8 mouse cellular contexts compared by ENCODE assay signal in genomic region chrX:167381583-167382046, GRCm38 (mm10). TPM values are rescaled to one million over a fixed set of nuclear protein-coding genes. Genes with fewer than 3 reads are reported as not detected.
DNase-seq lines count a peak whose midpoint lies in the region; TF ChIP-seq lines count a peak whose summit lies in the region.

No protein-coding gene starts in this region.

- TF ChIP-seq RAD21 in CH12.LX (IDR thresholded peaks at IDR 0.05; ENCODE audit: low read depth, low read length), result no peak

- H3K9me3 ChIP-seq in CH12.LX (replicated peaks; ENCODE audit: low read length), result no peaks in the 10 kb centered on the region
- no peaks in the 10 kb centered on the region for H3K9me3 ChIP-seq in forebrain, embryonic 10.5 days

- in situ Hi-C loops in CH12.LX (cut with MboI; ENCODE audit: low pct_ligation_motif_present, low pct_unique_long_range_greater_than_20kb, low sequenced_read_pairs), result no loop called here

- H3K27me3 ChIP-seq in CH12.LX (replicated peaks), result no peaks in the 10 kb centered on the region
- peaks cover 97% of the 10 kb centered on the region for H3K27me3 ChIP-seq in forebrain, embryonic 10.5 days (ENCODE audit: poor library complexity, severe bottlenecking)

- peak overlapping the region; percentile 37 for H3K4me2 ChIP-seq in CH12.LX (ENCODE audit: insufficient read depth, low read depth, poor library complexity, severe bottlenecking)

- peaks cover 0 to 5% of the 10 kb centered on the region in 2 experiments for H3K36me3 ChIP-seq in CH12.LX (replicated peaks in 1 of 2; ENCODE audit: control insufficient read depth in 1 of 2, insufficient read depth in 1 of 2, low read length in 1 of 2)
- H3K36me3 ChIP-seq in forebrain, embryonic 10.5 days (replicated peaks), result no peaks in the 10 kb centered on the region

- peak overlapping the region; percentile 67 to 97 (median 68) for H3K4me3 ChIP-seq in CH12.LX (replicated peaks in 1 of 3; ENCODE audit: low read depth in 2 of 3, low read length in 2 of 3, poor library complexity in 1 of 3)
- H3K4me3 ChIP-seq in forebrain, embryonic 10.5 days, result peak overlapping the region; percentile 64

- H3K9ac ChIP-seq in CH12.LX (ENCODE audit: insufficient read depth, low read depth), result peak overlapping the region; percentile 49

- 19% methylated on average over 18 of the region's 18 CpGs for WGBS in forebrain, embryonic 10.5 days

- TF ChIP-seq EP300 in CH12.LX (IDR thresholded peaks at IDR 0.05; ENCODE audit: low read length), result no peak

- dilution Hi-C loops in CH12.LX (cut with MboI; ENCODE audit: extremely low pct_ligation_motif_present, extremely low pct_unique_long_range_greater_than_20kb, low sequenced_read_pairs), result no loop called here

- peaks cover 0 to 24% of the 10 kb centered on the region in 2 experiments; a peak in 2 of 4 replicates for H3K4me1 ChIP-seq in CH12.LX (ENCODE audit: control insufficient read depth in 1 of 2, insufficient read depth in 2 of 2)
- peaks cover 6% of the 10 kb centered on the region; the same call in 1 of the 2 replicates for H3K4me1 ChIP-seq in forebrain, embryonic 10.5 days

- peaks cover 13% of the 10 kb centered on the region for H3K79me2 ChIP-seq in CH12.LX (replicated peaks; ENCODE audit: control insufficient read depth, extremely low read depth, insufficient read depth, poor library complexity, severe bottlenecking)

- DNase-seq in gastrocnemius, postnatal 10 days, result peak; percentile 7
- DNase-seq in gastrocnemius, postnatal 25 days, result no peak
- no peak for DNase-seq in CH12.LX (ENCODE audit: extremely low read depth)
- peak; percentile 31 for DNase-seq in forebrain, embryonic 10.5 days (ENCODE audit: extremely low spot score, low spot score)
- peak; percentile 18 for DNase-seq in kidney, adult 9 months
- peak; percentile 1 for DNase-seq in lung, postnatal 14 days
- DNase-seq in testis, postnatal 14 days (ENCODE audit: low spot score), result peak; percentile 10
- DNase-seq in cerebellum, adult 9-10 months, result no peak

- no peak overlapping the region for H3K27ac ChIP-seq in CH12.LX (ENCODE audit: insufficient read depth, low read depth)
- H3K27ac ChIP-seq in forebrain, embryonic 10.5 days, result peak overlapping the region; percentile 88

- no peak for TF ChIP-seq CTCF in CH12.LX (conservative IDR thresholded peaks at IDR 0.05 in 1 of 2, IDR thresholded peaks at IDR 0.05 in 1 of 2; ENCODE audit: low read depth in 2 of 2, low read length in 2 of 2)

- no peak for TF ChIP-seq POLR2A in CH12.LX (IDR thresholded peaks at IDR 0.05; ENCODE audit: low read depth, low read length)

TF ChIP-seq in CH12.LX, 34 proteins besides CTCF, POLR2A, EP300 and RAD21:
- TF ChIP-seq MYC (IDR thresholded peaks at IDR 0.05; ENCODE audit: low read depth, low read length), result peak; percentile 57; the same call in 1 of the 2 replicates
- peak; percentile 60 for TF ChIP-seq MAX (IDR thresholded peaks at IDR 0.05; ENCODE audit: low read length)
- TF ChIP-seq JUN (IDR thresholded peaks at IDR 0.05; ENCODE audit: insufficient read depth, low read depth, low read length), result no peak
- peak; percentile 34; the same call in 1 of the 2 replicates for TF ChIP-seq BHLHE40 (IDR thresholded peaks at IDR 0.05; ENCODE audit: low read depth, low read length)
- no peak for TF ChIP-seq E2F4 (IDR thresholded peaks at IDR 0.05; ENCODE audit: insufficient replicate concordance, low read depth, low read length)
- TF ChIP-seq MXI1 (IDR thresholded peaks at IDR 0.05; ENCODE audit: low read depth, low read length), result peak; percentile 35; the same call in 1 of the 2 replicates

RNA-seq across cellular contexts. Expression of gene Prps2, which starts 0.9 kb away (rescaled TPM):
- total RNA-seq in gastrocnemius, postnatal 10 days (2021), result 1 to 10 TPM; 3.8 to 7.2 TPM
- total RNA-seq in gastrocnemius, postnatal 25 days (2021), result 1 to 10 TPM; 1.8 to 2.5 TPM
- 43.9 and 44.5 TPM in 2 replicates for total RNA-seq in CH12.LX (2012; rRNA removed)
- total RNA-seq in CH12.LX (2014; rRNA removed), result 73.1 and 74.8 TPM in 2 replicates
- polyA plus RNA-seq in CH12.LX (2012; ENCODE audit: insufficient read length, low read depth), result 74.3 and 77.5 TPM in 2 replicates
- polyA plus RNA-seq in forebrain, embryonic 10.5 days (2016; fragmentation: Nextera tagmentation; extraction: Ambion mirVana), result 25.8 and 28.1 TPM in 2 replicates

RNA-seq across cellular contexts. Expression of gene Tlr7, which starts 51.3 kb away (rescaled TPM):
- total RNA-seq in gastrocnemius, postnatal 10 days (2021), result 1 to 10 TPM; 1.1 to 2.9 TPM
- under 1 TPM; 0.51 to 0.86 TPM for total RNA-seq in gastrocnemius, postnatal 25 days (2021)
- 10.2 and 12.6 TPM in 2 replicates for total RNA-seq in CH12.LX (2012; rRNA removed)
- total RNA-seq in CH12.LX (2014; rRNA removed), result 27.9 and 28.5 TPM in 2 replicates
- polyA plus RNA-seq in CH12.LX (2012; ENCODE audit: insufficient read length, low read depth), result 30.8 and 34.2 TPM in 2 replicates
- 0.15 and 0.19 TPM in 2 replicates for polyA plus RNA-seq in forebrain, embryonic 10.5 days (2016; fragmentation: Nextera tagmentation; extraction: Ambion mirVana)

Comparison
In these comparisons a context has a peak if more than half of its experiments do, and no peak if none do; other contexts are left out.
1. DNase-seq: peak in gastrocnemius, postnatal 10 days (single experiment), forebrain, embryonic 10.5 days (single experiment), kidney, adult 9 months (single experiment), lung, postnatal 14 days (single experiment) and testis, postnatal 14 days (single experiment); none in gastrocnemius, postnatal 25 days (single experiment), CH12.LX (single experiment) and cerebellum, adult 9-10 months (single experiment).
2. RNA of gene Prps2, which starts 0.9 kb away (total RNA-seq): 43.9 to 74.8 TPM in CH12.LX; 3.8 to 7.2 TPM in gastrocnemius, postnatal 10 days and 1.8 to 2.5 TPM in gastrocnemius, postnatal 25 days; every median in the first group is over 4 times any median in the second.